Mouse (Mus musculus) adrenal gland, adult 18-20 months (tissue): ENCODE results near the gene Ctrb1. TPM values are rescaled to one million over a fixed set of nuclear protein-coding genes. Genes with fewer than 3 reads are reported as not detected.

Experiments used
- microRNA-seq, 2 experiments: library from miRNA; unstranded; fragments of <30 nt; microRNA quantifications; one replicate each; pipeline ENCODE4 v1.2.0; 2021; ENCODE audit warnings: borderline number of aligned reads in 2 of 2
- total RNA-seq, 2 experiments: library from RNA; stranded (reverse); gene quantifications; 1 replicate in 1 of 2; 2 replicates in 1 of 2; pipeline ENCODE4 v1.2.3; 2021

Gene Ctrb1
- total RNA-seq, 2 experiments from 2014 or later = not detected

Small RNA genes lying within 50 kb of the gene (microRNA-seq; reads per million reads assigned to microRNA genes)
- 0 reads per million in 2 experiments for gene Mir7076

Other genes with a start within 250 kb of the Ctrb1 start
- gene Wdr59, start 168.9 kb downstream of the Ctrb1 start, total RNA-seq = 10 to 100 TPM in 1 of 2 experiments, 1 to 10 TPM in 1; 9.2 to 10.3 TPM
- gene Znrf1, start 154.9 kb downstream of the Ctrb1 start, total RNA-seq = 10 to 100 TPM; 31.0 to 36.3 TPM
- 100 to 1,000 TPM in 1 of 2 experiments, 10 to 100 TPM in 1; 65.1 to 101 TPM for gene Ldhd, start 60.6 kb downstream of the Ctrb1 start, total RNA-seq
- 1 to 10 TPM; 6.4 to 6.5 TPM for gene Zfp1, start 47.6 kb downstream of the Ctrb1 start, total RNA-seq
- 100 to 1,000 TPM in 1 of 2 experiments, 10 to 100 TPM in 1; 83.9 to 120 TPM for gene Bcar1, start 52.8 kb upstream of the Ctrb1 start, total RNA-seq
- 10 to 100 TPM; 68.2 to 77.9 TPM for gene Cfdp1, start 163.3 kb upstream of the Ctrb1 start, total RNA-seq
- 1 to 10 TPM; 5.6 to 6.6 TPM for gene Tmem170, start 185.7 kb upstream of the Ctrb1 start, total RNA-seq
- not detected for gene Chst5, start 219.4 kb upstream of the Ctrb1 start, total RNA-seq
- gene Tmem231, start 242.9 kb upstream of the Ctrb1 start, total RNA-seq = 1 to 10 TPM; 5.3 to 5.7 TPM
- gene Gabarapl2, start 249.7 kb upstream of the Ctrb1 start, total RNA-seq = 100 to 1,000 TPM; 156 to 173 TPM